Mouse (Mus musculus): ENCODE data around the gene Ranbp1.

The Ranbp1 gene

GRCm38 (mm10) chr16:18234671-18235388, 13.7 kb downstream of the Ranbp1 start, which contains the start of gene Zdhhc8:
Gene Zdhhc8, minus strand, starts transcription at chr16:18235136.
- DNase-seq (ENCODE audit: low spot score) = no peak

GRCm38 (mm10) chr16:18233919-18234670, 14.4 kb downstream of the Ranbp1 start:
- no peak for DNase-seq (ENCODE audit: low spot score)

GRCm38 (mm10) chr16:18233451-18233850, 15.1 kb downstream of the Ranbp1 start:
- DNase-seq (ENCODE audit: low spot score) = no peak

GRCm38 (mm10) chr16:18231451-18231850, 17.1 kb downstream of the Ranbp1 start:
- no peak for DNase-seq (ENCODE audit: low spot score)

GRCm38 (mm10) chr16:18231047-18231446, 17.5 kb downstream of the Ranbp1 start:
- DNase-seq (ENCODE audit: low spot score) = no peak

- no peak for DNase-seq (ENCODE audit: low spot score)
These were observed 17.9 kb downstream of the Ranbp1 start for GRCm38 (mm10) chr16:18230617-18231016.

GRCm38 (mm10) chr16:18229622-18230021, 18.9 kb downstream of the Ranbp1 start:
- peak; percentile 68 for DNase-seq (ENCODE audit: low spot score)

GRCm38 (mm10) chr16:18228856-18229255, 19.7 kb downstream of the Ranbp1 start:
- DNase-seq (ENCODE audit: low spot score) = no peak

GRCm38 (mm10) chr16:18227897-18228422, 20.6 kb downstream of the Ranbp1 start:
- no peak for DNase-seq (ENCODE audit: low spot score)

- DNase-seq (ENCODE audit: low spot score) = no peak
These were observed 21.3 kb downstream of the Ranbp1 start for GRCm38 (mm10) chr16:18227187-18227586.

GRCm38 (mm10) chr16:18222188-18222587, 26.3 kb downstream of the Ranbp1 start:
- no peak for DNase-seq (ENCODE audit: low spot score)

GRCm38 (mm10) chr16:18221543-18221898, 27.0 kb downstream of the Ranbp1 start:
- no peak for DNase-seq (ENCODE audit: low spot score)

GRCm38 (mm10) chr16:18220856-18221542, 27.5 kb downstream of the Ranbp1 start:
- DNase-seq (ENCODE audit: low spot score) = no peak

GRCm38 (mm10) chr16:18220001-18220400, 28.5 kb downstream of the Ranbp1 start:
- DNase-seq (ENCODE audit: low spot score) = no peak

GRCm38 (mm10) chr16:18218580-18218996, 29.9 kb downstream of the Ranbp1 start:
- no peak for DNase-seq (ENCODE audit: low spot score)

- DNase-seq (ENCODE audit: low spot score) = no peak
These were observed 31.0 kb downstream of the Ranbp1 start, which contains the start of gene Ccdc188 for GRCm38 (mm10) chr16:18217579-18217978. Gene Ccdc188, plus strand, starts transcription at chr16:18217879.

- no peak for DNase-seq (ENCODE audit: low spot score)
These were observed 33.7 kb downstream of the Ranbp1 start for GRCm38 (mm10) chr16:18214858-18215257.

- no peak for DNase-seq (ENCODE audit: low spot score)
These were observed 34.8 kb downstream of the Ranbp1 start for GRCm38 (mm10) chr16:18213689-18214088.

- peak; percentile 93 for DNase-seq (ENCODE audit: low spot score)
These were observed 36.9 kb downstream of the Ranbp1 start for GRCm38 (mm10) chr16:18211417-18212171.

- DNase-seq (ENCODE audit: low spot score) = peak; percentile 88
These were observed 37.7 kb downstream of the Ranbp1 start for GRCm38 (mm10) chr16:18210701-18211416.
